Mouse (Mus musculus) cortical plate, adult 2 months (tissue): ENCODE data around the gene Plin1. TPM values are rescaled to one million over a fixed set of nuclear protein-coding genes. Genes with fewer than 3 reads are reported as not detected.

Source experiments
- H3K27ac ChIP-seq: fragments of 200-500 bp; 2 replicates; pipeline ENCODE4 v1.5.1; 2012; ENCODE audit warnings: low read length, control low read depth, inconsistent platforms; ENCODE audit not compliant: insufficient read depth
- H3K4me1 ChIP-seq: fragments of 200-500 bp; 2 replicates; pipeline ENCODE4 v1.6.1; 2011; ENCODE audit warnings: low read length; ENCODE audit not compliant: control insufficient read depth, insufficient read depth
- H3K4me3 ChIP-seq: fragments of 200-500 bp; 2 replicates; pipeline ENCODE4 v1.5.1; 2011; ENCODE audit warnings: mild to moderate bottlenecking, low read length, control low read depth; ENCODE audit not compliant: insufficient read depth
- CTCF ChIP-seq: fragments of 200-500 bp; IDR thresholded peaks from 2 replicates; pipeline ENCODE4 v1.5.1; 2011; ENCODE audit warnings: mild to moderate bottlenecking, control low read depth, low read length; ENCODE audit not compliant: insufficient read depth; ENCODE audit errors: extremely low read depth
- POLR2A ChIP-seq: fragments of 200-500 bp; IDR thresholded peaks from 2 replicates; pipeline ENCODE4 v1.6.1; 2011; ENCODE audit warnings: mild to moderate bottlenecking, low read length, control low read depth; ENCODE audit not compliant: insufficient read depth; ENCODE audit errors: extremely low read depth
- polyA plus RNA-seq: library from polyadenylated mRNA; depleted of rRNA; stranded (reverse); fragments of >200 nt; gene quantifications from 2 replicates; pipeline ENCODE4 v1.2.3, GENCODE M21; 2012; rRNA removed

Plin1 gene
- 0.23 TPM in 1 of 2 replicates, not detected in the other for polyA plus RNA-seq

GRCm38 (mm10) chr7:79732622-79733021 lies at the start of gene Plin1:
Gene Plin1 (minus strand): TSS chr7:79732903.
- Histone ChIP-seq H3K4me1 (no peaks in the 10 kb centered on the region), H3K4me3 (no peak within 1 kb of the TSS), H3K27ac (no peak within 1 kb of the TSS)
- no peak for TF ChIP-seq CTCF

GRCm38 (mm10) chr7:79782516-79782855 lies 49.8 kb upstream of the Plin1 start:
- H3K4me3 ChIP-seq = no peak overlapping the region
- no peak overlapping the region for H3K27ac ChIP-seq
- TF ChIP-seq POLR2A = no peak
- TF ChIP-seq CTCF = no peak
- H3K4me1 ChIP-seq = peaks cover 2% of the 10 kb centered on the region; the same call in 1 of the 2 replicates

- Histone ChIP-seq H3K4me1 (peaks cover 2% of the 10 kb centered on the region; the same call in 1 of the 2 replicates), H3K27ac (no peak overlapping the region), H3K4me3 (no peak overlapping the region)
- TF ChIP-seq POLR2A (no peak), CTCF (no peak)
Observed at GRCm38 (mm10) chr7:79781826-79782515, 49.3 kb upstream of the Plin1 start.

GRCm38 (mm10) chr7:79780647-79781626 lies 48.2 kb upstream of the Plin1 start:
- Histone ChIP-seq H3K27ac (no peak overlapping the region), H3K4me3 (peak overlapping the region; percentile 22), H3K4me1 (peaks cover 2% of the 10 kb centered on the region; the same call in 1 of the 2 replicates)
- TF ChIP-seq CTCF (peak; percentile 84), POLR2A (no peak)

GRCm38 (mm10) chr7:79771561-79772512 lies 39.1 kb upstream of the Plin1 start:
- Histone ChIP-seq H3K4me1 (0 out of 2 replicates have a peak, but pooled peaks cover 3% of the 10 kb centered on the region), H3K27ac (no peak overlapping the region), H3K4me3 (no peak overlapping the region)
- TF ChIP-seq POLR2A (no peak), CTCF (no peak)

GRCm38 (mm10) chr7:79769664-79770063 lies 37.0 kb upstream of the Plin1 start:
- Histone ChIP-seq H3K4me3 (no peak overlapping the region), H3K4me1 (0 out of 2 replicates have a peak, but pooled peaks cover 3% of the 10 kb centered on the region), H3K27ac (no peak overlapping the region)
- TF ChIP-seq POLR2A (no peak), CTCF (no peak)

- no peaks in the 10 kb centered on the region for H3K4me1 ChIP-seq
- H3K4me3 ChIP-seq = no peak overlapping the region
Observed at GRCm38 (mm10) chr7:79765991-79766390, 33.3 kb upstream of the Plin1 start.

GRCm38 (mm10) chr7:79762106-79762505 lies 29.4 kb upstream of the Plin1 start:
- TF ChIP-seq POLR2A = no peak
- no peak for TF ChIP-seq CTCF
- Histone ChIP-seq H3K4me1 (no peaks in the 10 kb centered on the region), H3K4me3 (no peak overlapping the region), H3K27ac (no peak overlapping the region)

More at GRCm38 (mm10) chr7:79765991-79766390, 33.3 kb upstream of the Plin1 start:
- no peak overlapping the region for H3K27ac ChIP-seq
- TF ChIP-seq POLR2A (no peak), CTCF (no peak)

- no peaks in the 10 kb centered on the region for H3K4me1 ChIP-seq
- no peak overlapping the region for H3K27ac ChIP-seq
- no peak for TF ChIP-seq CTCF
- TF ChIP-seq POLR2A = no peak
- no peak overlapping the region for H3K4me3 ChIP-seq
Observed at GRCm38 (mm10) chr7:79761124-79761876, 28.6 kb upstream of the Plin1 start.
